Mouse (Mus musculus): Measurements from ENCODE around the gene Ehd4. TPM values are rescaled to one million over a fixed set of nuclear protein-coding genes. Genes with fewer than 3 reads are reported as not detected.

Ehd4 gene
- 100 to 1,000 TPM in 1 of 2 experiments, 10 to 100 TPM in 1; 83.5 to 111 TPM for total RNA-seq (2023)

GRCm38 (mm10) chr2:120154361-120154894, at the start of gene Ehd4:
Gene Ehd4 (minus strand): TSS chr2:120154606.

Other genes with a start within 250 kb of the Ehd4 start
- 10 to 100 TPM; 13.9 to 14.4 TPM for gene Mapkbp1, start 181.9 kb downstream of the Ehd4 start, total RNA-seq (2023)
- 10 to 100 TPM; 13.1 to 22.6 TPM for gene Jmjd7, start 127.1 kb downstream of the Ehd4 start, total RNA-seq (2023)
- gene Gm28042, start 127.1 kb downstream of the Ehd4 start, total RNA-seq (2023), result 1 to 10 TPM; 4.6 to 6.3 TPM
- gene Pla2g4b, start 121.2 kb downstream of the Ehd4 start, total RNA-seq (2023), result 10 to 100 TPM in 1 of 2 experiments, 1 to 10 TPM in 1; 6.1 to 13.3 TPM
- gene Pla2g4e, start 90.7 kb upstream of the Ehd4 start, total RNA-seq (2023), result not detected
- not detected for gene Pla2g4d, start 134.6 kb upstream of the Ehd4 start, total RNA-seq (2023)
- under 1 TPM; 0.23 to 0.47 TPM for gene Pla2g4f, start 159.6 kb upstream of the Ehd4 start, total RNA-seq (2023)
- 10 to 100 TPM; 75.9 to 81.0 TPM for gene Vps39, start 198.5 kb upstream of the Ehd4 start, total RNA-seq (2023)
- 10 to 100 TPM; 47.1 to 66.8 TPM for gene Ganc, start 249.3 kb upstream of the Ehd4 start, total RNA-seq (2023)
- gene Tmem87a, start 249.5 kb upstream of the Ehd4 start, total RNA-seq (2023), result 10 to 100 TPM; 53.5 to 55.6 TPM